Mouse (Mus musculus): ENCODE measurements around the gene Tm6sf1.
"Not testable (repeated sequence)": the region's sequence is repeated elsewhere in the genome, so short reads cannot be mapped to it uniquely, and the experiment has no call there.

The Tm6sf1 gene

GRCm38 (mm10) chr7:81858968-81859721 is at the start of gene Tm6sf1:
Gene Tm6sf1, plus strand, starts transcription at chr7:81859001.
- peak; percentile 20 for DNase-seq (ENCODE audit: low read depth, low spot score)

- DNase-seq (ENCODE audit: low read depth, low spot score), result no peak
Observed at GRCm38 (mm10) chr7:81824906-81825305, 33.9 kb upstream of the Tm6sf1 start.

DNA sequence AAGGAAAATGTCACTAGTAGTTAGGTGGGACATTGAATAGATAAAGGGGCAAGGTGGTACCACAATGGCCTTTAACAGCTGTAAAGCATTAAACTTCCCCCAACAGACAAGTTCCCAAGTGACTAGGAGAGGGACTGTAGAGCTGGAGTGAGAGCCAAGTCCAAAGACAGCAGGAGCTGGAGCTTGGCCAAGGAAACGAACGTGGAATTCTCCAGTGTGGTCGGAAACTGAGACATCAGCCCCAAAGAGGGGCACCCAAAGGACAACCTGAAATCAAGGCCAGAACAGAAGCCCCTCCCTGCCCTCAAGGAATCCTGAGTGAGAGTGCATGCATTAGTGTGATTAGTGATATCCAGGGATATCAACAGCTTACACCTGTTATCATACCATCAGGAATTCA is 33.4 kb upstream of the Tm6sf1 start:
- no peak for DNase-seq (ENCODE audit: low read depth, low spot score)

- DNase-seq (ENCODE audit: low read depth, low spot score), result no peak
Observed at GRCm38 (mm10) chr7:81827806-81828667, 30.8 kb upstream of the Tm6sf1 start.

GRCm38 (mm10) chr7:81828681-81829378 is 30.0 kb upstream of the Tm6sf1 start:
- peak; percentile 12 for DNase-seq (ENCODE audit: low read depth, low spot score)

- peak; percentile 59 for DNase-seq (ENCODE audit: low read depth, low spot score)
Observed at GRCm38 (mm10) chr7:81829379-81829894, 29.4 kb upstream of the Tm6sf1 start, which contains the start of gene Btbd1. Gene Btbd1, minus strand, starts transcription at chr7:81829431.

- DNase-seq (ENCODE audit: low read depth, low spot score), result no peak
Observed at GRCm38 (mm10) chr7:81834847-81835246, 24.0 kb upstream of the Tm6sf1 start.

DNA sequence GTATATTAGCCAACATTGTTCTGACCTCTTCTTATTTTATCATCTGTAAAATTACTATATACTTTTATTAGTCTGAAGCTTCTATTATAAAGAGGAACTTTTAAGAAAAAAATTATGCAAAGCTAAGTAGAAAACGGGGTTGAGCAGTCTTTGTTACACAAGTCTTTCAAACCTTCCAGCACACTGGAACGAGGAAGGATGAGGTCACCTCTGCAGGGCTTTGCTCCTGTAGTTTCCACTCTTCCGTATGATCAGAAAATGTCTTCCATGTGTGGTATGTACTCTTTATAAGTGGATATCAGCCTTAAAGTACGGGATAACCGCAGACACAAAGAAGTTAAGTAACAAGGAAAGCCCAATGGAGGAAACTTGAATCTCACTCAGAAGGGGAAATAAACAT is 23.4 kb upstream of the Tm6sf1 start:
- DNase-seq (ENCODE audit: low read depth, low spot score), result no peak

- not testable (repeated sequence) for DNase-seq (ENCODE audit: low read depth, low spot score)
Observed at GRCm38 (mm10) chr7:81837771-81838170, 21.0 kb upstream of the Tm6sf1 start.

DNA sequence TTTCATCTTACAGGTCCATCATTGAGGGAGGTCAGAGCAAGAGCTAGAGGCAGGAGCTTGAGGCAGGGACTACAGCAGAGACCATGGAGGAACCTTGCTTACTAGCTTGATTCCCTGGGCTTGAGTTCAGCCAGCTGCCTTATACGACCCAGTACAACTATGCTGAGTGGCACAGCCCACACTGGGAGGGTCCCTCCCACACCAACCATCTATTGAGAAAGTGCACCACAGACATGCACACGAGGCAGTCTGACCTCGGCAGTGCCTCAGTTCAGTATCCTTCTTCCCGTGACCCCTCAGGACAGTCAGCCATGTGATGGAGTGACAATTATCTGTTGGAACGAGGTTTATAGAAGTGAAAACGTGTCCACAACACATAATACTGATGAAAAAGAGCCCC is 19.1 kb upstream of the Tm6sf1 start:
- DNase-seq (ENCODE audit: low read depth, low spot score), result no peak

DNA sequence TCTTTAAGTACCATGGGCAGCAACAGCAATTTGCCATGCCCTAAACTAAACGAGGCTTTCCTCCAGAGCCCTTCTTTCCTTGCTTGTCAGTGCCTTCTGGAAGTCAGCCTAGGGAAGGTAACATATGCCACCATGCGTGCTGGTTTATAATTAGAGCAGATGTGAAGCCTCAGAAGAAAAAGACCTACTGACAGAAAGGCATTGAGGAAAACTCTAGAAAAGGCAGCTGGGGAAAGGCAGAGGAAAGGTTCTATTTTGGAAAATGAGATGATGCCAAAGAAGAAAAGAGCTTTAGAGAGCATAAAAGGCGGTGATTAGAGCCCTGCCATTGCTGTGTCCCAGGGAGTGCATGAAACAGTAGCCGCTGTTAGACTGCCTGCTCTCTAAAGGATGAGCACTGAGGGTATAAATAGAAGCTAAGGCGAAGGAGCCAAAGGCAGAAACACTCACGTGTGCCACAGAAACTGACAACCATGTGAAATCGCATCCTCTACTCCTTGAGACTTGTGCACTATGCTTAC is 18.1 kb upstream of the Tm6sf1 start:
- no peak for DNase-seq (ENCODE audit: low read depth, low spot score)

DNA sequence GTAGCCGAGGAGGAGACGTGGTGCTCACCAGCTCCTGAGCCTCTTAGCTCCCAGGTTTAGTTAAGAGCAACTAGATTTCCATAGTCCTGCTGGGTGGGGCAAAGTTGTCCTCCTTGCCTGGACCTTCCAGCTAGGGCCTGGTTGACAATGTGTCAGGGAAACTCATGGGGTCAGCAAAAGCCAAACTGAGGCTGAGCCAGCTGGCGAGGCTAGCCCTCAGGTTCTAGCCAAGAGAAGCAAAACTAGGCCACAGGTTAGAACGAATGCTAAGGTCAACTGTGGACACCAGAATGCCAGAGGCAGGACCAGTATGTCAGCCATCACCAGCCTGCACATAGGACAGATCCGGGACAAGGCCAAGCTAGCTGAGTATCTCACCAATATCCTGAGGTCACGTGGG is 17.4 kb upstream of the Tm6sf1 start:
- no peak for DNase-seq (ENCODE audit: low read depth, low spot score)

DNA sequence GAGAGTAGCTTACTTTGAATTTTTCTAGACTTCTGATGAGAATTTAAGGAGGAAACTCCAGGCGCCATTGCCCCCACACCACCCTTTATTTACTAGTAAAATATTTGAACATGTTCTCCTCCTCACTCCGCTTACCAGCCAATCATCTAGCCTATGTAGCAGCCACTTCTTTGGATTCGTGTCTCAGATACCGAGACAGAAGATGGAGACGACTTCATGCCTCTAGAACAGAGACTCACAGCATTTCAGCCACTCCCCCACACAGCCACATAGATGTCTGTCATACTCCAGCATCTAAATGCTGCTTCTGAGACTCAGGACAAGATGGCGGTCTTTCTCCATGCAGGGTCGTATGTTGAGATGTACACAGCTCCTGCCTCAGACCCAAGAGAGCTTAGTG is 16.7 kb upstream of the Tm6sf1 start:
- no peak for DNase-seq (ENCODE audit: low read depth, low spot score)

DNA sequence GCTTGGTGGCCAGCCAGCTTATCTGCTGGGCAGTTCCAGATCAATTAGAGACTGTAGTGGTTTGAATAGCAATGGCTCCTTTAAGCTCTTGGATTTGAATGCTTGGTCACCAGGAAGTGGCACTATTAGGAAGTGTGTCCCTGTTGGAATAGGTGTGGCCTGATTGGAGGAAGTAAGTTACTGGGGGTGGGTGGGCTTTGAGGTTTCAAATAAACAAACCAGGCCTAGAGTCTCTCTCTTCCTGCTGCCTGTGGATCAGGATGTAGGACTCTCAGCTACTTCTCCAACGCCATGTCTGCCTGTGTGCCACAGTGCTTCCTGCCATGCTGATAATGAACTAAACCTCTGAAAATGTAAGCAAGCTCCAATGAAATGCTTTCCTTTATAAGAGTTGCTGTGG is 15.8 kb upstream of the Tm6sf1 start:
- DNase-seq (ENCODE audit: low read depth, low spot score), result no peak

DNA sequence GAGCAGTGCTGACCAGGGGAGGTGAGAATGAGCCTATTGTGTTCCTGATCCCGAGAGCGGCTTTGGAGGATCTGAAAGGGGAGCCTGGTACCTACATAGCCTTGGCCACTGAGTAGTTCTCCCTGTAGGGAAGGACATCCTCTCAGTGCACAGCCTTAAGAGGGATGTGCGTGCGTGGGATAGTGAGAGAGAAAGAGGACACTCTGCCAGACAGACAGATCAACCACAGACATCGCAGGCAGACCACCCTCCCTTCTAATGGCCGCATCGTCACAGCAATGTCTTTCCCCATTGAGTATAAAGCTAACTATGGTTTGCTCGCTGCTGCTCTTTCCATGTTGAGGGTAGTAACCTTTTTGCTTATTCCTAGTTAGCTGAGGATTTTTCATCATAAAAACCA is 14.9 kb upstream of the Tm6sf1 start:
- no peak for DNase-seq (ENCODE audit: low read depth, low spot score)

DNA sequence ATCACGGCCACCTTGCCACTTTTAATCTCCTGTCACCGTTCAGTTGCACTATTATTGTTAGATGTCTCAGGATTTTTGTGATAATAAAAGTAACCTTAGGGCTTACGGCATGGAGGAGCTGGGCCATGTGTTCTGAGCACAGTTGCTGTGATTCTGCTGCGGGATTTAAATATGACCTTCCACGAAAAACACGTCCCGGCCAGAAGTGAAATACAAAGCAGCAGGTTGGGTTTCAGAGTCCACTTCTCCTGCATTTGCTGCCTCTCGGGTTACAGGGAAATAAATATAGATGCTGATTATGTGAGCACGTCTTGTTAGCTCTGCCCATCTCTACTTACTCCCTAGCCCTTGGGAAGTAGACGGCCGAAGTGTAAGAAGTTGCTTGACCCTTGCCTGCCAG is 14.0 kb upstream of the Tm6sf1 start:
- no peak for DNase-seq (ENCODE audit: low read depth, low spot score)

- DNase-seq (ENCODE audit: low read depth, low spot score), result no peak
Observed at GRCm38 (mm10) chr7:81845313-81845712, 13.5 kb upstream of the Tm6sf1 start.

DNA sequence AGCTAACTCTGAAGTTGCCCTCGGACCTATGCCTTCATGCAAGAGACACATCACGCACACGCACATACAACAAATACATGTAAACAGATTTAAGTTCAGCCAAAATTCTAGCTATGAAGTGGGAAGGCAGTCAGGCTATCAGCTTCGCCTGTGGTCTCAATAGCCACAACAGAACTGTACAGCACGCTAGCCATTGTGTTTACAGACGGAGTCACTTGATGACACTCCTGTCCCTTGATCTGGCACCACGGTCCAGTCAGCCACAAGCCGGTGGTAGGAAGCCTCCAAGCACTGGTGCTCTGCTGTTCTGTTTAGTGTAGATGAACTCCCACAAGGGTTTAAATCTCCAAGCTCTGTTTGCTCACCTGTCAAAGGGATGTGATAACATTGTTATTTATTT is 12.8 kb upstream of the Tm6sf1 start:
- DNase-seq (ENCODE audit: low read depth, low spot score), result no peak

- no peak for DNase-seq (ENCODE audit: low read depth, low spot score)
Observed at GRCm38 (mm10) chr7:81847010-81847409, 11.8 kb upstream of the Tm6sf1 start.

DNA sequence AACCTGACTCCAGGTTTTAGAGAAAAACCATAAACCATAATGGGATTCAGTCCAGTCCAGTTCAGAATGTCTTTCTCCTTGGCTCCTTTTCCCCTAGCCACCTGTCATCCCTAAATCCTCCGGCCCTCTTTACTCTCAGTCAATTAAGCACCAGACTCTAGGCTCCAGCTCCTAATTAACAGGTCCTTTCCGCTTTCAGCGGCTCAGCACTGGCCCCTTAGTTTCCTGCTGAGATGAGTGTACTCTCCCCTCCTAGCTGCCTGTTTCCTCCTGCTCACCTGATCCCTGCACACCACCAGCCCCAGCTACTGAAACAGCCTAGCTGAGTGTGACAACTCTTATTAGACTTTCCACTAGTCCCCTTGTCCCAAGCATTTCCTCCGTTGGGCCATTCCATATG is 11.0 kb upstream of the Tm6sf1 start:
- no peak for DNase-seq (ENCODE audit: low read depth, low spot score)

- no peak for DNase-seq (ENCODE audit: low read depth, low spot score)
Observed at GRCm38 (mm10) chr7:81849214-81849613, 9.6 kb upstream of the Tm6sf1 start.

DNA sequence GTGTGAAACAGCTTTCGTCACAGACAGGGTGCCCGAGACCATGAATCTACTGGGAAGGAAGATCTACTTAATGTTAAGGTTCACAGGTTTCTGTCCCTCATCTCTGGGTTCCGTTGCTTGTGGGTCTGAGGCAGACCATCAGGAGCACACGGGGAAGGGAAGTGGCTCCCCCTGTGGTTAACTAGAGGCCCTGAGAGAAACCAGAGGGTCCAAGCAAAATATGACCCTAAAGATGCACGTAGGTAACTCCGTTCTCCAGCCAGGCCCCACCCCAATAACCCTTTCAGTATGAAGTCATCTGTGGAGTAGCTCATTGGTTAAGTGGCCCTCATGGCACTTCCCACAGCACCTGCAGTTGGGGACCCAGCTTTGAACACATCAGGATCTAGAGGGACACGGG is 9.2 kb upstream of the Tm6sf1 start:
- no peak for DNase-seq (ENCODE audit: low read depth, low spot score)
